Mouse (Mus musculus): ENCODE measurements around the gene Unc13b. TPM values are rescaled to one million over a fixed set of nuclear protein-coding genes. Genes with fewer than 3 reads are reported as not detected.

Unc13b gene
- 25.3 and 25.5 TPM in 2 replicates for polyA plus RNA-seq (2016; fragmentation: Nextera tagmentation; extraction: Ambion mirVana)

DNA sequence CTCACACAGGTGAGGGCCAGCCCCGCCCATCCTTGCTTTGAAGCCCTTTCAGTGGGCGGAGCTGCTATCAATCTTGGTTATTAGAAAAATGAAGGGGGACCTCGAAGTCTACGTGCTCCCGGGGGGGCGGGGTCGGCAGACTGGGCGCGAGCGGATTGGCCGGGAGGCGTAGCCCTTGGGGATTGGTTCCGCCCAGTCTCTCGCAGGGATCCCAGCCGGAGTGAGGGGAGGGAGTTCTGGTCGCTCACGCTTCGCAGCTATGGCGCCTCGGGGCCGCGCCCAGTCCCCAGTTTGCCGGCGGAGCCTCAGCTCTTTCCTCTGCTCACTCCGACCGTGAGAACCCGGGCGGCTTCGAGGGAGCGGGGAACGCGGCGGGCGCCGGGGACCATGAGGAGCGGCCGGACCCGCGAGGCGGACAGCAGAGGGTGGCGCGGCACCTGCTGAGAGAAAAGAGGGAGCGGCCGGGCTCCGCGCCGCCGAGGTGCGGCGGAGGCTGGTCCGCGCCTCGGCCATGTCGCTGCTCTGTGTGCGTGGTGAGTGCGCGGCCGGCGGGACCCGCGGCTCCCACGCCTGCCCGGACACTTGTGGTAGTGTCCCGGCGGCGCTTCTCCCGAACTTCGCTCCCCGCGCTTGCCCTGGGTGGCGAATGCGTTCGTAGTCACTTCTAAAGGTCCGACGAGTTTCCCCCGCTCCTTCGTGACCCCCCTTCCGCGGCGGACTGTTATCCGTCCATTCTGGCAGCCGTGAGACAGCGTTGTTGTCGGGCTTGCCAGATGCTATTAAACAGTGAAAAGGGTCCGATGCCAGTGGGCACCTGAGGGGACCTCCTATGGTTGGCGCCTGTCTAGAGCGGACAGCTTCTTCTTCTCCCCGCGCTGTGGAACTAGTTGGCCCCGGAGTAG is at the start of gene Unc13b:
Unc13b (plus strand) TSS at position 201 of the 902 bp plus-strand sequence.
- H3K9ac ChIP-seq = peak within 1 kb of the TSS; percentile 81

DNA sequence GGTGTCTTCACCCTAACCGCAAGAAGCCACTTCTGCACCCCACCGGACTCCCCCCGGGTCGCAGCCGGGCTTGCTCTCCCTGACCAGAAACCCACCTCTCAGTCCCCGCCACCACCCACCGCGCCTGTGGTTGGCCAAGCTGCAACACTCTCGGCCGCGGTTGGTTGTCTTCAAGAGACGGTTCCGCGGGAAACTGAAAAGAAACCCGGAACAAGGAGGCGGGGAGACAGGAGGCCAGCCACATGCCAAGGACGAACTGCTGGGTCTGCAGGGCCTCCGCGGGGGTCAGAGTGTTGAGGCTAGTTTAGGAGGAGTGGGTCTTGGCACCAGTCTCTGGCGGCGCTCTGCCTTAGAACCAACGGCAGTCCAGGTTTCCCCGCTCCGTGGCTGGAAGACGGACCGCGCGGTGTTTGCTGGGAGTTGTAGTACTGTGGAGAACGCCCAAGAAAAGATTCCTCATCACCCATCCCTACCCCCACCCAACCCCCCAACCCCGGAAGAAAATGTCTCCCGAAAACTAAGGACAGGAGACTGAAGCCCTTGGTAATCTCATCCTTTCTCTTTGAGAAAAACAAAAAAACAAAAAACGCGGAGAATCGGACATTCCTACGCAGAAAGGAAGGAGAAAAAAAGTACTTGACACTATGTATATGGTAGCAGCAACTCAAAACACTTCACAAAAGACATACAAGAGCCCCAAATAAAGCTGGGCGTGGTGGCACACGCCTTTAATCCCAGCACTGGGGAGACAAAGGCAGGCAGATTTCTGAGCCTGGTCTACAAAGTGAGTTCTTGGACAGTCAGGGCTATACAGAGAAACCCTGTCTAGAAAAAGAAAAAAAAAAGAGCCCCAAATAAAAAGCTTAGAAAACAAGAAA is 48.4 kb upstream of the Unc13b start, which contains the start of gene Fancg:
Fancg (minus strand) TSS at position 346 of the 878 bp plus-strand sequence.
- ATAC-seq (ENCODE audit: low FRiP score) = peak; percentile 95
- Histone ChIP-seq H3K36me3 (replicated peaks) (peaks cover 6% of the 10 kb centered on the region; the same call in 1 of the 2 replicates), H3K9ac (peak within 1 kb of the TSS; percentile 75), H3K4me1 (peaks cover 14% of the 10 kb centered on the region), H3K4me3 (replicated peaks) (peak within 1 kb of the TSS; percentile 70), H3K4me2 (peak within 1 kb of the TSS; percentile 85), H3K27ac (peak within 1 kb of the TSS; percentile 61; the same call in 1 of the 2 replicates), H3K27me3 (no peaks in the 10 kb centered on the region), H3K9me3 (no peaks in the 10 kb centered on the region)
- WGBS = under 1% methylated on average over 37 of the region's 37 CpGs

More for the DNA sequence above, at the start of gene Unc13b:
- H3K4me3 ChIP-seq (replicated peaks) = peak within 1 kb of the TSS; percentile 76
- H3K4me1 ChIP-seq = peaks cover 20% of the 10 kb centered on the region; the same call in 1 of the 2 replicates
- peak; percentile 98 for ATAC-seq (ENCODE audit: low FRiP score)
- WGBS = under 1% methylated on average over 90 of the region's 90 CpGs
- peak within 1 kb of the TSS; percentile 85 for H3K27ac ChIP-seq
- no peaks in the 10 kb centered on the region for H3K9me3 ChIP-seq
- H3K36me3 ChIP-seq (replicated peaks) = no peaks in the 10 kb centered on the region
- H3K27me3 ChIP-seq = no peaks in the 10 kb centered on the region
- H3K4me2 ChIP-seq = peak within 1 kb of the TSS; percentile 80

DNA sequence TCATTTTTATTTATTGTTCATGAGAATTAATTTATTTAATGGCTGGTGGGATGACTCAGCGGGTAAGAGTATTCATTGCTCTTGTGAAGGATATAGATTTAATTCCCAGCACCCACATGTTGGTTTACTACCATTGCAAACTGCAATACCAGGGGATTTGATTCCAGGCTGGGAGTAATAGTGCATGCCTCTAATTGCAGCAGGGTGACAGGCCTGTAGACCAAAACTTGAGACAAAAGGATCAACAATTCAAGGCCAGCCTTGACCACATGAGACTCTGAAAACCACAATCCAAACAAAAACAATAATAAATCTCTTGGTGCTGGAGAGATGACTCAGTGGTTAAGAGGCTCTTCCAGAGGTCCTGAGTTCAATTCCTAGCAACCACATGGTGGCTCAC is 46.7 kb upstream of the Unc13b start:
- peaks cover 6% of the 10 kb centered on the region for H3K36me3 ChIP-seq (replicated peaks)
- H3K27ac ChIP-seq = no peak overlapping the region
- H3K27me3 ChIP-seq = no peaks in the 10 kb centered on the region
- H3K4me2 ChIP-seq = no peak overlapping the region
- 97% methylated on average over 1 of the region's 1 CpGs for WGBS
- peaks cover 14% of the 10 kb centered on the region for H3K4me1 ChIP-seq
- H3K4me3 ChIP-seq (replicated peaks) = no peak overlapping the region
- no peak overlapping the region for H3K9ac ChIP-seq
- no peak for ATAC-seq (ENCODE audit: low FRiP score)
- no peaks in the 10 kb centered on the region for H3K9me3 ChIP-seq

- Histone ChIP-seq H3K36me3 (replicated peaks) (peaks cover 65% of the 10 kb centered on the region), H3K9me3 (no peaks in the 10 kb centered on the region), H3K27me3 (no peaks in the 10 kb centered on the region), H3K4me1 (no peaks in the 10 kb centered on the region), H3K4me2 (no peak overlapping the region), H3K9ac (no peak overlapping the region), H3K27ac (no peak overlapping the region), H3K4me3 (replicated peaks) (no peak overlapping the region)
- WGBS = 92% methylated on average over 4 of the region's 4 CpGs
- ATAC-seq (ENCODE audit: low FRiP score) = no peak
Measured at GRCm38 (mm10) chr4:43018156-43018555, 40.6 kb upstream of the Unc13b start.

DNA sequence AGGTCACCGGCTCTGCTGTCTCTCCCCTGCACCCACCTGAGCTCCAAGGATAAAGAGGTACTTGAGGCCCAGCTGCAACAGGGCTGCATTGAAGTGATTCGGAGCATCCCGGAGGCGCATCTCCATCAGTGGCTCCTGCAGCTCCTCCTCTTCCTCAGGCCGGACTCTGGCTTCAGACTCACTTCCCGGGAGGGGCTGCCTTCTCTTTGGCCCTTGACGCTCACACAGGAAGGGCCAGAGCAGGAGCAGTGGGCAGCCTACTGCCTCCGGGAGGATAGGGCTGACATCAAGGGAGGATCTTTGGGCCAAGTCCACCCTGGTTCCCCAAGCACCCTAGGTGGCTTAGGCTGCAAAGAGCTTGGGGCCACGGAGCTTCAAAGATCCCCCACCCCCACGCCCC is 39.6 kb upstream of the Unc13b start:
- H3K27ac ChIP-seq = no peak overlapping the region
- no peak overlapping the region for H3K4me2 ChIP-seq
- no peak overlapping the region for H3K4me3 ChIP-seq (replicated peaks)
- H3K9me3 ChIP-seq = no peaks in the 10 kb centered on the region
- H3K36me3 ChIP-seq (replicated peaks) = peaks cover 74% of the 10 kb centered on the region
- 94% methylated on average over 10 of the region's 10 CpGs for WGBS
- no peak overlapping the region for H3K9ac ChIP-seq
- no peaks in the 10 kb centered on the region for H3K27me3 ChIP-seq
- no peak for ATAC-seq (ENCODE audit: low FRiP score)
- H3K4me1 ChIP-seq = peaks cover 4% of the 10 kb centered on the region; the same call in 1 of the 2 replicates

- H3K4me2 ChIP-seq = no peak overlapping the region
- WGBS = 95% methylated on average over 23 of the region's 23 CpGs
- H3K27ac ChIP-seq = no peak overlapping the region
- no peak overlapping the region for H3K4me3 ChIP-seq (replicated peaks)
- no peaks in the 10 kb centered on the region for H3K27me3 ChIP-seq
- no peaks in the 10 kb centered on the region for H3K9me3 ChIP-seq
- no peak for ATAC-seq (ENCODE audit: low FRiP score)
- H3K4me1 ChIP-seq = peaks cover 11% of the 10 kb centered on the region
- H3K9ac ChIP-seq = no peak overlapping the region
- peaks cover 74% of the 10 kb centered on the region for H3K36me3 ChIP-seq (replicated peaks)
Measured at GRCm38 (mm10) chr4:43019641-43020465, 38.9 kb upstream of the Unc13b start.

DNA sequence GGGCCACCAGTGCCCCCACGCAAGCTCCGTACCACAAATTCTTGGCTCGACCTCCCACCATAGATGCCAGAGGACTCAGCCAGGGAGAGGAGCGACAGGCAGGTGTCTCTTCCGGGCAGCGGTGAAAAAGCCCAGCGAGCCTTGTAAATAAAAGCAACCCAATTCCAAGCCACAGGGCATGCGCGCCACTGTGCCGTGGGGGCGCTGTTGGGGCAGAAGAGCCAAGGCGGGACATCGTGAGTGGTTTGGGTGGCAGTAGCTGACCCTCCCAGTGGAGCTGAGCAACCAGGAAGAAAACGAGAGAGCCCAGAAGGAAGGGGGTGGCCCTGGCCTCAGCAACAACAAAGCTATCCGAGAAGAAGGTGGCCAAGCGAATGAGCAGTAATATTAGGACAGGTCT is 37.9 kb upstream of the Unc13b start:
- WGBS = 83% methylated on average over 16 of the region's 16 CpGs
- no peak overlapping the region for H3K27ac ChIP-seq
- no peak overlapping the region for H3K4me3 ChIP-seq (replicated peaks)
- no peaks in the 10 kb centered on the region for H3K27me3 ChIP-seq
- peaks cover 16% of the 10 kb centered on the region for H3K4me1 ChIP-seq
- H3K9me3 ChIP-seq = no peaks in the 10 kb centered on the region
- no peak for ATAC-seq (ENCODE audit: low FRiP score)
- peaks cover 74% of the 10 kb centered on the region for H3K36me3 ChIP-seq (replicated peaks)
- no peak overlapping the region for H3K4me2 ChIP-seq
- no peak overlapping the region for H3K9ac ChIP-seq

GRCm38 (mm10) chr4:43021341-43021740 is 37.4 kb upstream of the Unc13b start:
- no peaks in the 10 kb centered on the region for H3K9me3 ChIP-seq
- peaks cover 74% of the 10 kb centered on the region for H3K36me3 ChIP-seq (replicated peaks)
- H3K4me1 ChIP-seq = peaks cover 16% of the 10 kb centered on the region
- no peak overlapping the region for H3K4me3 ChIP-seq (replicated peaks)
- H3K9ac ChIP-seq = no peak overlapping the region
- no peaks in the 10 kb centered on the region for H3K27me3 ChIP-seq
- H3K27ac ChIP-seq = no peak overlapping the region
- no peak overlapping the region for H3K4me2 ChIP-seq
- 65% methylated on average over 17 of the region's 17 CpGs for WGBS
- no peak for ATAC-seq (ENCODE audit: low FRiP score)

- 85% methylated on average over 14 of the region's 14 CpGs for WGBS
- H3K4me3 ChIP-seq (replicated peaks) = peak overlapping the region; percentile 58
- peaks cover 20% of the 10 kb centered on the region for H3K4me1 ChIP-seq
- no peaks in the 10 kb centered on the region for H3K9me3 ChIP-seq
- H3K27ac ChIP-seq = peak overlapping the region; percentile 89; the same call in 1 of the 2 replicates
- peak overlapping the region; percentile 71 for H3K4me2 ChIP-seq
- H3K9ac ChIP-seq = peak overlapping the region; percentile 62
- no peaks in the 10 kb centered on the region for H3K27me3 ChIP-seq
- ATAC-seq (ENCODE audit: low FRiP score) = no peak
- peaks cover 74% of the 10 kb centered on the region for H3K36me3 ChIP-seq (replicated peaks)
Measured at GRCm38 (mm10) chr4:43024673-43025072, 34.1 kb upstream of the Unc13b start.

DNA sequence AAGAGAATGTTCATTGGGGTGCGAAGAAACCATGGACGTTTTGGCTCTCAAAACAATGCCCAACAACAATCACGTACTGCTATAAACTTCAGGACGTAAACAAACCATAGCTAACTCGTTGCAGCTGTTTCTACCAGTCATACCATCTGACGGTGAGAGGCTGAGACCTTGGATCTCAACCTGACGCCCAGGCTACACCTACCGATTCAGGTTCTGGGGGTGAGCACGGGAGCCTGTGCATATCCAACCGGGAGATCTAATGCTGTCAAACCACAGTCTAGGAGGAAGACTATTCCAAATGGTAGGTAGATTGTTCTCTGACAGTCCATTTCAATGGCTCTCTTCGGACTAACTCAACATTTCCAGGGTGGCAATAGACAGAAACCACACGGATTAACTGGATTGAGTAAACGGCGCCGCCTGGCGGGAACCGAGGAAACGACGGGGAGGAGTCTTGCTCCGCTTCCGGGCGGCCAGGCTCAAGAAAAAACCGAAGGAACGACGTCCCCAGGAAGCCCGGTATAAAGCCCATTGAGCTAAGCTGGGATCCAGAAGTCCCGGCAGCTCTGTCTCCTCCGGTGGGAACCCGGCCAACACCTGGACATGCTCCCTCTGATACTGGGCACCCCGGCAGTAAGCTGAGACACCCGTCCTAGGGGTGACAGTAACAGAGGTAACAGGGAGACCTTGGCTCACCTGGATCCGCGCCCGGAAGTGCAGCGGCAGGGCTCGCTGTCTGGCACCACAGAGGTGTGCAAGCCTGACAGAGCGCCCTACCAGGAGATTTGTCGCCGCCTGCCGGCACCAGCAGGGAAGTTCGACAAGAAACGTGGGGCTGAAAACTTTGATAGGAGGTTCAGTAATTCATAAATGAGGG is 33.4 kb upstream of the Unc13b start, which contains the start of gene Pigo:
Pigo (minus strand) TSS at position 736 of the 877 bp plus-strand sequence.
- peak within 1 kb of the TSS; percentile 71 for H3K4me2 ChIP-seq
- WGBS = 9% methylated on average over 42 of the region's 42 CpGs
- H3K27ac ChIP-seq = peak within 1 kb of the TSS; percentile 89
- ATAC-seq (ENCODE audit: low FRiP score) = peak; percentile 91
- no peaks in the 10 kb centered on the region for H3K9me3 ChIP-seq
- H3K4me1 ChIP-seq = peaks cover 27% of the 10 kb centered on the region
- H3K36me3 ChIP-seq (replicated peaks) = peaks cover 71% of the 10 kb centered on the region
- H3K27me3 ChIP-seq = no peaks in the 10 kb centered on the region
- peak within 1 kb of the TSS; percentile 58 for H3K4me3 ChIP-seq (replicated peaks)
- H3K9ac ChIP-seq = peak within 1 kb of the TSS; percentile 62

- Histone ChIP-seq H3K27ac (no peak overlapping the region), H3K36me3 (replicated peaks) (peaks cover 44% of the 10 kb centered on the region), H3K9ac (no peak overlapping the region), H3K4me1 (peaks cover 41% of the 10 kb centered on the region), H3K4me3 (replicated peaks) (no peak overlapping the region), H3K27me3 (no peaks in the 10 kb centered on the region), H3K9me3 (no peaks in the 10 kb centered on the region), H3K4me2 (no peak overlapping the region)
- ATAC-seq (ENCODE audit: low FRiP score) = no peak
- 94% methylated on average over 7 of the region's 7 CpGs for WGBS
Measured at GRCm38 (mm10) chr4:43029121-43029520, 29.6 kb upstream of the Unc13b start.
